Mouse (Mus musculus): Measurements from ENCODE around the gene Cebpe. TPM values are rescaled to one million over a fixed set of nuclear protein-coding genes. Genes with fewer than 3 reads are reported as not detected.

Gene Cebpe
- polyA plus RNA-seq, 1 experiment from 2014 or later = 10.6 TPM

DNA sequence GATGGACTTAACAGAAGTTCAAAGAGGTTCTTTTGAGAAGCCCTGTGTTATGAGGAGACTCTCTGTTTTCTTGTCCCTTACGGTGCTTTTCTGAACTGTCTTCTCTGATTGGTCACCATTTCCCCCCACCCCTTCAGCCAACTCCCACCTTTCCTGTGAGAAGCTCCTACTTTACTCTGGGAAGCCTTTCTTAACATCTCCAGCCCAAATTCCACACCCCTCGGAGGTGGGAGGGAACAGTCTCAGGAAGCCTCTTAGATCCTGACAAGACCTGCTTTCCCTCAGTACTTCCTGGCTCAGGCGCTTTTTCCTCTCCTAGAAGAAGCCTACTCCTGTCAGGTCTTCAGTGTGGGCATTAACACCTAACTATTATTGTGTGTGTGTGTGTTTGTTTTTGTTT is 12.4 kb downstream of the Cebpe start:
- Histone ChIP-seq H3K9ac (no peak overlapping the region), H3K4me1 (replicated peaks) (peaks cover 11% of the 10 kb centered on the region), H3K4me2 (no peak overlapping the region), H3K9me3 (replicated peaks) (no peaks in the 10 kb centered on the region), H3K27ac (replicated peaks) (no peak overlapping the region), H3K36me3 (replicated peaks) (no peaks in the 10 kb centered on the region), H3K4me3 (replicated peaks) (no peak overlapping the region), H3K27me3 (peaks cover 40% of the 10 kb centered on the region)
- WGBS (ENCODE audit: insufficient replicate concordance) = 54% methylated on average over 3 of the region's 3 CpGs
- no peak for ATAC-seq (ENCODE audit: insufficient read depth)

- ATAC-seq (ENCODE audit: insufficient read depth) = no peak
- H3K27me3 ChIP-seq = peaks cover 32% of the 10 kb centered on the region
- WGBS (ENCODE audit: insufficient replicate concordance) = 66% methylated on average over 4 of the region's 4 CpGs
- no peak within 1 kb of the TSS for H3K4me2 ChIP-seq
- H3K9me3 ChIP-seq (replicated peaks) = no peaks in the 10 kb centered on the region
- H3K9ac ChIP-seq = no peak within 1 kb of the TSS
- 0 out of 2 replicates have a peak, but pooled peaks cover 2% of the 10 kb centered on the region for H3K36me3 ChIP-seq (replicated peaks)
- peaks cover 11% of the 10 kb centered on the region for H3K4me1 ChIP-seq (replicated peaks)
- no peak within 1 kb of the TSS for H3K27ac ChIP-seq (replicated peaks)
- H3K4me3 ChIP-seq (replicated peaks) = no peak within 1 kb of the TSS
These were observed 13.2 kb downstream of the Cebpe start, which contains the start of gene Gm29776 for GRCm38 (mm10) chr14:54698733-54699132. Gm29776 (minus strand) TSS chr14:54698833.

GRCm38 (mm10) chr14:54696752-54697151 is 15.2 kb downstream of the Cebpe start:
- peaks cover 14% of the 10 kb centered on the region for H3K36me3 ChIP-seq (replicated peaks)
- H3K9me3 ChIP-seq (replicated peaks) = no peaks in the 10 kb centered on the region
- ATAC-seq (ENCODE audit: insufficient read depth) = no peak
- peaks cover 12% of the 10 kb centered on the region for H3K27me3 ChIP-seq
- H3K4me1 ChIP-seq (replicated peaks) = peaks cover 10% of the 10 kb centered on the region
- H3K4me2 ChIP-seq = no peak overlapping the region
- H3K4me3 ChIP-seq (replicated peaks) = no peak overlapping the region
- H3K27ac ChIP-seq (replicated peaks) = no peak overlapping the region
- WGBS (ENCODE audit: insufficient replicate concordance) = 70% methylated on average over 4 of the region's 4 CpGs
- no peak overlapping the region for H3K9ac ChIP-seq

- WGBS (ENCODE audit: insufficient replicate concordance) = 69% methylated on average over 6 of the region's 6 CpGs
- H3K27me3 ChIP-seq = peaks cover 8% of the 10 kb centered on the region; the same call in 1 of the 2 replicates
- H3K9ac ChIP-seq = no peak overlapping the region
- H3K4me3 ChIP-seq (replicated peaks) = no peak overlapping the region
- H3K4me2 ChIP-seq = no peak overlapping the region
- H3K36me3 ChIP-seq (replicated peaks) = peaks cover 25% of the 10 kb centered on the region
- H3K9me3 ChIP-seq (replicated peaks) = no peaks in the 10 kb centered on the region
- H3K4me1 ChIP-seq (replicated peaks) = peaks cover 6% of the 10 kb centered on the region
- no peak overlapping the region for H3K27ac ChIP-seq (replicated peaks)
- ATAC-seq (ENCODE audit: insufficient read depth) = no peak
These were observed 16.9 kb downstream of the Cebpe start for GRCm38 (mm10) chr14:54695042-54695441.

DNA sequence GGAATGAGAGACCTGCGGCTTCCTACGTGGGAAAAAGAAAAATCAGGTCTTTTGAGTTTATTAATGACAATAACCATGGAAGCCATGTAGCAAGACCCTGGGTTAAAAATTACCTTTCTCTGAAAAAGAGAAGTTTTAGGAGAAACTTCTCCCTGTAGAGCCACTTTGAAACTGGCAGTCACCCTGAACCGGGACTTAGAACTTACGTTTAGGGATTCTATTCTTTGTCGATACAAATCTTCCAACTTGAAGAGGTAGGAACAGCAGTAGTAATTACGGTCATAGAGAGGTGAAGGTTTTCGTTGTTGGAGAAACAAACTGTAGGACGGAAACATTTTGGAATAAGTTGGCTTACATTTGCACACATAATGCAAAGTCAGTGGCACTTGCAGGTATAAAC is 24.7 kb downstream of the Cebpe start:
- Histone ChIP-seq H3K9me3 (replicated peaks) (no peaks in the 10 kb centered on the region), H3K36me3 (replicated peaks) (peaks cover 39% of the 10 kb centered on the region), H3K4me2 (peak overlapping the region; percentile 72), H3K27me3 (no peaks in the 10 kb centered on the region), H3K27ac (replicated peaks) (peak overlapping the region; percentile 99), H3K4me1 (replicated peaks) (peaks cover 45% of the 10 kb centered on the region), H3K9ac (peak overlapping the region; percentile 83), H3K4me3 (replicated peaks) (peak overlapping the region; percentile 69)
- WGBS (ENCODE audit: insufficient replicate concordance) = 4% methylated on average over 8 of the region's 8 CpGs
- no peak for ATAC-seq (ENCODE audit: insufficient read depth)

DNA sequence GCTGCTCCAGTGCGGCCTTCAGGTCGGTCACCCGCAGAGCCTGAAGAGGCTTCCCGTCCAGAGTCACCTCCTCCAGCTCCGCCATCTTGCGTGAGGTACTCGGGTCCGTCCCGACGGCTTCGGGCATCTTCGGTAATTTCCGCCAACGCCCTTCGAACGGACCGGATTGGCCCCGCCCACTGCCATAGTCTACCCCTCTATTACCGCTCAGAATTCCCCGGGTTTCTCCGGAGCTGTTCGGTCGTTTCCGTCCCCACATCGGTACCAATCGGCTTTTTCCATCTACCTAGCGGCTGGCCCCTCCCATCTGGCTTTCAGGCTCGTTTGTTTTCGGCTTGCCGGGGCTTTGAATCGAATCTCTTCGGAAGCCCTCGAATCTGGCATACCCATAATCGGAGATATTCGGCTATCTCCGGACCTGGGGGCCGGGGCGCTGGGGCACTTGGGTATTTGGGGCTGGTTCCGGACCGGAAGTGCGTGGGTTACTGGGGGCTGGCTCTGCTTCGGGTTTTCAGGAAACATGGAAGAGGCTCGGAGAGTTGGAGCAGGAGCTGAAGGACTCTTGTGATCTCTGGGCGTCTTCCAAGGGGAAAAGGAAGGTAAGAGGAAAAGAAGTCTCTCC is 25.3 kb downstream of the Cebpe start, which contains the start of gene Acin1:
TSS of gene Acin1 (minus strand) at position 410 of the 622 bp plus-strand sequence.
- H3K27me3 ChIP-seq = no peaks in the 10 kb centered on the region
- H3K4me3 ChIP-seq (replicated peaks) = peak within 1 kb of the TSS; percentile 69
- under 1% methylated on average over 44 of the region's 44 CpGs for WGBS (ENCODE audit: insufficient replicate concordance)
- peak within 1 kb of the TSS; percentile 99 for H3K27ac ChIP-seq (replicated peaks)
- peaks cover 46% of the 10 kb centered on the region for H3K36me3 ChIP-seq (replicated peaks)
- H3K9ac ChIP-seq = peak within 1 kb of the TSS; percentile 83
- peaks cover 48% of the 10 kb centered on the region for H3K4me1 ChIP-seq (replicated peaks)
- peak within 1 kb of the TSS; percentile 72 for H3K4me2 ChIP-seq
- H3K9me3 ChIP-seq (replicated peaks) = no peaks in the 10 kb centered on the region
- peak; percentile 93 for ATAC-seq (ENCODE audit: insufficient read depth)

- H3K4me1 ChIP-seq (replicated peaks) = peaks cover 48% of the 10 kb centered on the region
- ATAC-seq (ENCODE audit: insufficient read depth) = peak; percentile 84
- peaks cover 49% of the 10 kb centered on the region for H3K36me3 ChIP-seq (replicated peaks)
- peak within 1 kb of the TSS; percentile 83 for H3K9ac ChIP-seq
- H3K4me2 ChIP-seq = peak within 1 kb of the TSS; percentile 72
- H3K27ac ChIP-seq (replicated peaks) = peak within 1 kb of the TSS; percentile 99
- peak within 1 kb of the TSS; percentile 69 for H3K4me3 ChIP-seq (replicated peaks)
- no peaks in the 10 kb centered on the region for H3K9me3 ChIP-seq (replicated peaks)
- WGBS (ENCODE audit: insufficient replicate concordance) = under 1% methylated on average over 41 of the region's 41 CpGs
- H3K27me3 ChIP-seq = no peaks in the 10 kb centered on the region
These were observed 25.9 kb downstream of the Cebpe start, which contains the start of gene 1700123O20Rik for GRCm38 (mm10) chr14:54686063-54686521. 1700123O20Rik (plus strand) TSS chr14:54686216.

DNA sequence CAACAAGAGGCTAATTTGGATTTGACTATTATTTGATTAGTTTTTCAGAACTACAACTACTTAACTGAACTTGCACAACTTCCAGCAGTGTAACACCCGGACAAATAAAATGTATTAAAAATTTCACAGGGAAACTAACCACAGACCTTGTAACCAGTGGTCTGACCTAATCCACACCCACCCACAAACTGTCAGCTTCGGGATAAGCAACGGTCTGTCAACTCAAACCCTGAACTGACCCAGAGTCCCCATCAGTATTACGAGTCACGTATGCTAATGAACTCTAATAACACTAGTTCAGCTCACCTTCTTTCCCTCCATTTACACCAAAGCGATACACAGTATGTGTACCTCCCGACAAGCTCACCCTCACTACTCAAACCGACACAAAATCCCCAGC is 26.5 kb downstream of the Cebpe start:
- under 1% methylated on average over 8 of the region's 8 CpGs for WGBS (ENCODE audit: insufficient replicate concordance)
- Histone ChIP-seq H3K27ac (replicated peaks) (peak overlapping the region; percentile 99), H3K27me3 (no peaks in the 10 kb centered on the region), H3K4me1 (replicated peaks) (peaks cover 48% of the 10 kb centered on the region), H3K4me3 (replicated peaks) (peak overlapping the region; percentile 69), H3K9ac (peak overlapping the region; percentile 83), H3K36me3 (replicated peaks) (peaks cover 47% of the 10 kb centered on the region), H3K4me2 (peak overlapping the region; percentile 72), H3K9me3 (replicated peaks) (no peaks in the 10 kb centered on the region)
- ATAC-seq (ENCODE audit: insufficient read depth) = peak; percentile 8; the same call in 1 of the 2 replicates

GRCm38 (mm10) chr14:54682396-54682795 is 29.6 kb downstream of the Cebpe start:
- ATAC-seq (ENCODE audit: insufficient read depth) = no peak
- H3K4me2 ChIP-seq = no peak overlapping the region
- no peak overlapping the region for H3K4me3 ChIP-seq (replicated peaks)
- no peaks in the 10 kb centered on the region for H3K27me3 ChIP-seq
- no peaks in the 10 kb centered on the region for H3K9me3 ChIP-seq (replicated peaks)
- H3K27ac ChIP-seq (replicated peaks) = no peak overlapping the region
- WGBS (ENCODE audit: insufficient replicate concordance) = 75% methylated on average over 3 of the region's 3 CpGs
- peaks cover 29% of the 10 kb centered on the region for H3K4me1 ChIP-seq (replicated peaks)
- H3K36me3 ChIP-seq (replicated peaks) = peaks cover 59% of the 10 kb centered on the region
- no peak overlapping the region for H3K9ac ChIP-seq

DNA sequence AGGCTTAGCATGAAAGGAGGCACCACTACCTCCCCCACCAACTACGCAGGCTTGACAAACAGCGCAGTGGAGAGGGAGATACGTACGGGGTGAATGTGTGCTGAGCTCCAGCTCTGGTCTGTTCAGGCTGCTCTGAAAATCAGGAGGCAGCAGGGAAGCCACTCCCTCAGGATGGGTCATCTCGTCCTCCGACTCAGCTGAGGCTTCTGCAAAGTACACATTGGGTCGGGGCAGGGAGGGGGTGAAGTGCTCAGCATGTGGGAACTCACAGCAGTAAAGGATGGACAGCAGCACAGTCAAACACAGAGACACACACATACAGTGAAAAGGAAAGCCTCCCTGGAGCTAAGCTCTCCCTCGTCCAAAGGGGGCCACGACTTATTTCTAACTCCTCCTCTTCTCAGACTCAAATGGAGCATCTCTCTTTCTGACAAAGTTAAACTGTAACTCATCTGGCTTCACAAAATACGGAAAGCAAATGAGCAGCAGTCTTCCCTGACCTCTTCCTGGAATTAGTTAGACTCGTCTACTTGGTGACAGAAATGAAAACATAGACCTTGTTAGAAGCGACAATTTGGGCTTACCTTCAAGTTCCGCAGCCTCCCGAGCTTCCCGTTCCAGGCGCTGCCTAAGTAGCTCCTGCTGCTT is 33.2 kb downstream of the Cebpe start:
- H3K27me3 ChIP-seq = no peaks in the 10 kb centered on the region
- no peak overlapping the region for H3K4me2 ChIP-seq
- H3K4me1 ChIP-seq (replicated peaks) = peaks cover 17% of the 10 kb centered on the region
- peak; percentile 61 for ATAC-seq (ENCODE audit: insufficient read depth)
- 79% methylated on average over 16 of the region's 16 CpGs for WGBS (ENCODE audit: insufficient replicate concordance)
- H3K27ac ChIP-seq (replicated peaks) = no peak overlapping the region
- H3K9ac ChIP-seq = no peak overlapping the region
- no peak overlapping the region for H3K4me3 ChIP-seq (replicated peaks)
- H3K9me3 ChIP-seq (replicated peaks) = no peaks in the 10 kb centered on the region
- peaks cover 89% of the 10 kb centered on the region for H3K36me3 ChIP-seq (replicated peaks)

DNA sequence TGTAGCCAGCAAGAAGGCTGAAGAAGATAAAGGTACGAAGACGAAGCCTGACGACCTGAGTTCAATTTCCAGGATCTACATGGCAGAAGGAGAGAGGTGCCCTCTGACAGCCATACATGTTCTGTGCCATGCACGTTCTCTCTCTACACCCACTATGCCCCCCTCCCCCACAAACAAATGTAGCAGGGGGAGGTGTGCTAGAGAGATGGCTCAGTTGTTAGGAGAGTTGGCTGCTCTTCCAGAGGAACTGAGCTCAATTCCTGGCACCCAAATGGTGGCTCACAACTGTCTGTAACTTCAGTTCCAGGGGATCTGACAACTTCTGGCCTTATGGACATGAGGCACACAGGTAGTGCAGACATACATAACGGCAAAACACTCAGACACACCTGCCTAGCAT is 35.7 kb downstream of the Cebpe start:
- peaks cover 88% of the 10 kb centered on the region for H3K36me3 ChIP-seq (replicated peaks)
- 86% methylated on average over 5 of the region's 5 CpGs for WGBS (ENCODE audit: insufficient replicate concordance)

More for the DNA sequence above, 35.7 kb downstream of the Cebpe start:
- Histone ChIP-seq H3K27me3 (no peaks in the 10 kb centered on the region), H3K4me1 (replicated peaks) (no peaks in the 10 kb centered on the region; the same call in 1 of the 2 replicates), H3K9ac (no peak overlapping the region), H3K27ac (replicated peaks) (no peak overlapping the region), H3K4me3 (replicated peaks) (no peak overlapping the region), H3K4me2 (no peak overlapping the region), H3K9me3 (replicated peaks) (no peaks in the 10 kb centered on the region)
- ATAC-seq (ENCODE audit: insufficient read depth) = no peak
